Mouse (Mus musculus): ENCODE results near the gene Ebf1. TPM values are rescaled to one million over a fixed set of nuclear protein-coding genes. Genes with fewer than 3 reads are reported as not detected.

Gene Ebf1
- polyA plus RNA-seq, 1 experiment from 2014 or later = 111 TPM

DNA sequence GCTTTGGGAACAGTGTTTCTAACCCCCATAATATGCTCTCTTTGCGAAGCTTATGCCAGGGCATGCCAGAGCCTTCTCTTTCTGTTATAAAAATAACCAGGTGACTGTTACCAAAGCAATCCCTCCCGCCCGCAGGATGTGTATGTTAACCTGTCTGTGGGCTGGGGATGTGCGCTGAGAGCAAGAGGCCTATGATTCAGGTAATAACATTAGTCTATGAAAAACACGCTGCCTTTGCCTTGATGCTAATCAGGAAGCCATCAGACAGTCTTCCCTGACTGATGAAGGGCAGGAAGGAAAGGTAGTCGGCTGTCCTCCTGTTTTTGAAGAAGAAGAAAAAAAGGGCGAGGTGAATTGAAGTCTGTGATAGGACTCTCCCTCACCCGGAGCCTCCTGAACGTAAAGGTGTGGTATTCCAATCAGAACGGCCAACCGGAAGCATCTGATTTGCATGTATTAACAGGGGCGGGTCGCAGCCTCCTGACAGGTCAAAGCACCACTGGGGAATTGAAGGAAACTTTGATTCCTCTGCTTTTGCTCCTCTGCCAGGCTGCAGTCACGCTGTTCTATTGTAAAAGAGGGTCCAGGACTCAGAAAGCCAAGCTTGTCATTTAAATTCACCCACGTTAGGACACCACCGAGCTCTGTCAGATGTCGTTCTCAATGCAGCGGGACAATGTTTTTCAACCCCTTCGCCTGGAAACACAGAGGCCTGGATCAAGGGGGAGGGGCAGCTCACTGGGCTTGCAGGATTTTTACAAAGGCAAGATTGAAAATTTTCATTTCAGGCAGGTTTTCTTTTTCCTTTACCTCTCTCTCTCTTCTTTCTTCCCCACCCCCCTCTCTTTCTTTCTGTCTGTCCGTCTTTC lies 144.2 kb downstream of the Ebf1 start:
- Histone ChIP-seq H3K4me1 (replicated peaks; ENCODE audit: control insufficient read depth, insufficient read depth, low read length) (peaks cover 6% of the 10 kb centered on the region; the same call in 1 of the 2 replicates), H3K36me3 (ENCODE audit: control insufficient read depth, insufficient read depth, low read length) (no peaks in the 10 kb centered on the region), H3K27ac (ENCODE audit: low read depth, low read length) (0 out of 2 replicates have a peak overlapping the region, but pooled peaks have one; percentile 18), H3K27me3 (ENCODE audit: control insufficient read depth, insufficient read depth, low read length) (no peaks in the 10 kb centered on the region), H3K4me3 (ENCODE audit: low read depth, low read length) (peak overlapping the region; percentile 12; the same call in 1 of the 2 replicates), H3K9ac (ENCODE audit: low read depth, low read length) (no peak overlapping the region), H3K9me3 (ENCODE audit: control insufficient read depth, low read length) (no peaks in the 10 kb centered on the region), H3K4me2 (replicated peaks; ENCODE audit: low read depth, low read length) (peak overlapping the region; percentile 30)
- ATAC-seq (ENCODE audit: low FRiP score) (peak; percentile 69; the same call in 1 of the 2 replicates), DNase-seq (ENCODE audit: low spot score) (peak; percentile 37)
- WGBS = 6% methylated on average over 20 of the region's 20 CpGs

GRCm38 (mm10) chr11:44763992-44764835 lies 147.1 kb downstream of the Ebf1 start:
- H3K4me2 ChIP-seq (replicated peaks; ENCODE audit: low read depth, low read length) = no peak overlapping the region
- H3K9ac ChIP-seq (ENCODE audit: low read depth, low read length) = no peak overlapping the region
- no peaks in the 10 kb centered on the region for H3K36me3 ChIP-seq (ENCODE audit: control insufficient read depth, insufficient read depth, low read length)
- no peaks in the 10 kb centered on the region for H3K9me3 ChIP-seq (ENCODE audit: control insufficient read depth, low read length)
- no peak overlapping the region for H3K4me3 ChIP-seq (ENCODE audit: low read depth, low read length)
- no peak overlapping the region for H3K27ac ChIP-seq (ENCODE audit: low read depth, low read length)
- ATAC-seq (ENCODE audit: low FRiP score) = no peak
- no peaks in the 10 kb centered on the region for H3K27me3 ChIP-seq (ENCODE audit: control insufficient read depth, insufficient read depth, low read length)
- H3K4me1 ChIP-seq (replicated peaks; ENCODE audit: control insufficient read depth, insufficient read depth, low read length) = peaks cover 6% of the 10 kb centered on the region; the same call in 1 of the 2 replicates
- 86% methylated on average over 7 of the region's 7 CpGs for WGBS
- no peak for DNase-seq (ENCODE audit: low spot score)

DNA sequence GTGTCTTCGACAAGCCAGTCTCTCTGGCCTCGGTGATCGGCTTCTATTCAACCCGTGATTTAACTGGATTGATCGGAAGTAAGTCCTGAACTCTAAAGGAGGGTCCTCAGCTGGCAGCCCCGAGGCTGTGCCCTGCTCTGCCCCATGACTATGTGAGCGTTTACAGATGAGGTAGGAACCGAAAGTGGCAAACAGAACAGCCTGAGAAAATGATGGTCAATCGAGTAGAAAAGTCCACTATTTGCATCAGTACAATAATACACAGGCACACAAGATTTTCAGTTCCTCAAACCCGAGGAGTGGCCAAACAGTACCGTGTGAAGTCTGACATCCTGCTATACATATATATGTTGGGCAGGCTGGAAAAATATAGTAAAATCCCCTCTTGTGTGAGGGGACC lies 147.9 kb downstream of the Ebf1 start:
- Histone ChIP-seq H3K27me3 (ENCODE audit: control insufficient read depth, insufficient read depth, low read length) (no peaks in the 10 kb centered on the region), H3K4me2 (replicated peaks; ENCODE audit: low read depth, low read length) (no peak overlapping the region), H3K4me3 (ENCODE audit: low read depth, low read length) (no peak overlapping the region), H3K9me3 (ENCODE audit: control insufficient read depth, low read length) (no peaks in the 10 kb centered on the region), H3K4me1 (replicated peaks; ENCODE audit: control insufficient read depth, insufficient read depth, low read length) (peaks cover 6% of the 10 kb centered on the region; the same call in 1 of the 2 replicates), H3K27ac (ENCODE audit: low read depth, low read length) (no peak overlapping the region), H3K9ac (ENCODE audit: low read depth, low read length) (no peak overlapping the region), H3K36me3 (ENCODE audit: control insufficient read depth, insufficient read depth, low read length) (no peaks in the 10 kb centered on the region)
- DNase-seq (ENCODE audit: low spot score) (no peak), ATAC-seq (ENCODE audit: low FRiP score) (no peak)
- WGBS = 70% methylated on average over 11 of the region's 11 CpGs

- DNase-seq (ENCODE audit: low spot score) = no peak
- Histone ChIP-seq H3K27ac (ENCODE audit: low read depth, low read length) (no peak overlapping the region), H3K36me3 (ENCODE audit: control insufficient read depth, insufficient read depth, low read length) (no peaks in the 10 kb centered on the region), H3K4me3 (ENCODE audit: low read depth, low read length) (no peak overlapping the region), H3K4me1 (replicated peaks; ENCODE audit: control insufficient read depth, insufficient read depth, low read length) (0 out of 2 replicates have a peak, but pooled peaks cover 3% of the 10 kb centered on the region), H3K9ac (ENCODE audit: low read depth, low read length) (no peak overlapping the region), H3K9me3 (ENCODE audit: control insufficient read depth, low read length) (no peaks in the 10 kb centered on the region), H3K27me3 (ENCODE audit: control insufficient read depth, insufficient read depth, low read length) (no peaks in the 10 kb centered on the region), H3K4me2 (replicated peaks; ENCODE audit: low read depth, low read length) (no peak overlapping the region)
- 61% methylated on average over 5 of the region's 5 CpGs for WGBS
- no peak for ATAC-seq (ENCODE audit: low FRiP score)
Observed at GRCm38 (mm10) chr11:44766246-44766645, 149.1 kb downstream of the Ebf1 start.

DNA sequence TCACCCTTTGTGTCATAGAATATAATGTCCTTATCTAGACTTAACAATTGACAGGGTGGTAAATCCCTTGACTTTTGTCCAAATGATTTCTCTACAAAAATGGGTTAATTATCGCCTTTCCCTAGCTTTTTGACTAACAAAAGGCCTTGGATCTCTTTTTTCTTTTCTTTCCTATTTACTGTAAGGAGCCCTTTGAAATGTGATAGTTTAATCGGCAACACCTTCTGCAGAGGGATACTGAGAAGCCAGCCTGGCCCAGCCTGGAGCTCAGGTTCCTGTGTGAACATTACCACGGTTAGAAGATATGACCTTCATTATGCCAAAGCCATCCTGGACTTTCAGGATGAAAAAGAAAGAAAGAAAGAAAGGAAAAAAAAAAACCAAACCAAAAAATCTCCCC lies 150.2 kb downstream of the Ebf1 start:
- Histone ChIP-seq H3K27ac (ENCODE audit: low read depth, low read length) (no peak overlapping the region), H3K4me1 (replicated peaks; ENCODE audit: control insufficient read depth, insufficient read depth, low read length) (no peaks in the 10 kb centered on the region), H3K9me3 (ENCODE audit: control insufficient read depth, low read length) (no peaks in the 10 kb centered on the region), H3K4me2 (replicated peaks; ENCODE audit: low read depth, low read length) (no peak overlapping the region), H3K9ac (ENCODE audit: low read depth, low read length) (no peak overlapping the region), H3K36me3 (ENCODE audit: control insufficient read depth, insufficient read depth, low read length) (no peaks in the 10 kb centered on the region), H3K4me3 (ENCODE audit: low read depth, low read length) (no peak overlapping the region), H3K27me3 (ENCODE audit: control insufficient read depth, insufficient read depth, low read length) (no peaks in the 10 kb centered on the region)
- ATAC-seq (ENCODE audit: low FRiP score) (no peak), DNase-seq (ENCODE audit: low spot score) (no peak)
- 7% methylated on average over 3 of the region's 3 CpGs for WGBS

- no peaks in the 10 kb centered on the region for H3K9me3 ChIP-seq (ENCODE audit: control insufficient read depth, low read length)
- DNase-seq (ENCODE audit: low spot score) (no peak), ATAC-seq (ENCODE audit: low FRiP score) (no peak)
- H3K9ac ChIP-seq (ENCODE audit: low read depth, low read length) = no peak overlapping the region
- H3K36me3 ChIP-seq (ENCODE audit: control insufficient read depth, insufficient read depth, low read length) = no peaks in the 10 kb centered on the region
- WGBS = 81% methylated on average over 5 of the region's 5 CpGs
- no peak overlapping the region for H3K4me3 ChIP-seq (ENCODE audit: low read depth, low read length)
- H3K27me3 ChIP-seq (ENCODE audit: control insufficient read depth, insufficient read depth, low read length) = no peaks in the 10 kb centered on the region
- H3K27ac ChIP-seq (ENCODE audit: low read depth, low read length) = no peak overlapping the region
- H3K4me1 ChIP-seq (replicated peaks; ENCODE audit: control insufficient read depth, insufficient read depth, low read length) = no peaks in the 10 kb centered on the region
- H3K4me2 ChIP-seq (replicated peaks; ENCODE audit: low read depth, low read length) = no peak overlapping the region
Observed at GRCm38 (mm10) chr11:44768346-44768745, 151.2 kb downstream of the Ebf1 start.

GRCm38 (mm10) chr11:44770989-44771564 lies 154.0 kb downstream of the Ebf1 start:
- no peak overlapping the region for H3K4me3 ChIP-seq (ENCODE audit: low read depth, low read length)
- ATAC-seq (ENCODE audit: low FRiP score) (no peak), DNase-seq (ENCODE audit: low spot score) (no peak)
- no peaks in the 10 kb centered on the region for H3K36me3 ChIP-seq (ENCODE audit: control insufficient read depth, insufficient read depth, low read length)
- no peaks in the 10 kb centered on the region for H3K27me3 ChIP-seq (ENCODE audit: control insufficient read depth, insufficient read depth, low read length)
- H3K27ac ChIP-seq (ENCODE audit: low read depth, low read length) = no peak overlapping the region
- H3K9me3 ChIP-seq (ENCODE audit: control insufficient read depth, low read length) = no peaks in the 10 kb centered on the region
- no peak overlapping the region for H3K9ac ChIP-seq (ENCODE audit: low read depth, low read length)
- no peak overlapping the region for H3K4me2 ChIP-seq (replicated peaks; ENCODE audit: low read depth, low read length)
- 85% methylated on average over 11 of the region's 11 CpGs for WGBS
- H3K4me1 ChIP-seq (replicated peaks; ENCODE audit: control insufficient read depth, insufficient read depth, low read length) = no peaks in the 10 kb centered on the region

GRCm38 (mm10) chr11:44774411-44774810 lies 157.3 kb downstream of the Ebf1 start:
- ATAC-seq (ENCODE audit: low FRiP score) (no peak), DNase-seq (ENCODE audit: low spot score) (no peak)
- Histone ChIP-seq H3K4me3 (ENCODE audit: low read depth, low read length) (no peak overlapping the region), H3K27me3 (ENCODE audit: control insufficient read depth, insufficient read depth, low read length) (no peaks in the 10 kb centered on the region), H3K27ac (ENCODE audit: low read depth, low read length) (no peak overlapping the region), H3K9ac (ENCODE audit: low read depth, low read length) (no peak overlapping the region), H3K4me1 (replicated peaks; ENCODE audit: control insufficient read depth, insufficient read depth, low read length) (no peaks in the 10 kb centered on the region), H3K36me3 (ENCODE audit: control insufficient read depth, insufficient read depth, low read length) (no peaks in the 10 kb centered on the region), H3K4me2 (replicated peaks; ENCODE audit: low read depth, low read length) (no peak overlapping the region), H3K9me3 (ENCODE audit: control insufficient read depth, low read length) (no peaks in the 10 kb centered on the region)
- 78% methylated on average over 3 of the region's 3 CpGs for WGBS
